Comparison of ENCODE assay signal across 9 mouse cellular contexts in genomic region chr4:55749949-55750600, GRCm38 (mm10).
DNase-seq lines count a peak whose midpoint lies in the region; ATAC-seq lines count a peak whose summit lies in the region.
"Had no signal": no experiment of that assay in that cellular context is flagged by ENCODE, and none has a peak within 500 bp of the region (broad histone marks: within the 10 kb centered on the region; RNA-seq: fewer than 3 reads in every experiment).

No protein-coding gene starts in this region.

- no peak overlapping the region for H3K9ac ChIP-seq in forebrain, embryonic 12.5 days
- H3K9ac ChIP-seq in forebrain, embryonic 11.5 days (ENCODE audit: low read length), result no peak overlapping the region

- no peaks in the 10 kb centered on the region for H3K27me3 ChIP-seq in forebrain, embryonic 12.5 days
- no peaks in the 10 kb centered on the region for H3K27me3 ChIP-seq in forebrain, embryonic 11.5 days (ENCODE audit: control insufficient read depth, insufficient read depth, low read length)

- no peak overlapping the region for H3K4me2 ChIP-seq in forebrain, embryonic 12.5 days
- H3K4me2 ChIP-seq in forebrain, embryonic 11.5 days (ENCODE audit: low read depth, low read length, severe bottlenecking), result no peak overlapping the region

- H3K4me3 ChIP-seq in forebrain, embryonic 12.5 days (replicated peaks), result no peak overlapping the region
- H3K4me3 ChIP-seq in forebrain, embryonic 11.5 days (ENCODE audit: low read depth, low read length), result no peak overlapping the region
- H3K4me3 ChIP-seq: erythroblast, embryonic 14.5 days had no signal

- no peaks in the 10 kb centered on the region for H3K9me3 ChIP-seq in forebrain, embryonic 12.5 days
- no peaks in the 10 kb centered on the region for H3K9me3 ChIP-seq in forebrain, embryonic 11.5 days (ENCODE audit: control insufficient read depth, low read length)

- 79% methylated on average over 20 of the region's 20 CpGs for WGBS in forebrain, embryonic 12.5 days
- WGBS in forebrain, embryonic 11.5 days, result 83% methylated on average over 20 of the region's 20 CpGs

- no peaks in the 10 kb centered on the region for H3K4me1 ChIP-seq in forebrain, embryonic 12.5 days
- no peaks in the 10 kb centered on the region for H3K4me1 ChIP-seq in forebrain, embryonic 11.5 days (replicated peaks; ENCODE audit: control insufficient read depth, insufficient read depth, low read length)

- H3K36me3 ChIP-seq in forebrain, embryonic 12.5 days (replicated peaks), result no peaks in the 10 kb centered on the region
- H3K36me3 ChIP-seq in forebrain, embryonic 11.5 days (ENCODE audit: control insufficient read depth, insufficient read depth, low read length), result no peaks in the 10 kb centered on the region

- no peak overlapping the region for H3K27ac ChIP-seq in forebrain, embryonic 12.5 days
- no peak overlapping the region for H3K27ac ChIP-seq in forebrain, embryonic 11.5 days (ENCODE audit: low read depth, low read length)

- peak; percentile 36 for DNase-seq in adrenal gland, postnatal 14 days
- DNase-seq in adrenal gland, postnatal 4 days (ENCODE audit: low spot score in 2 of 2), result no peak
- DNase-seq in right cerebral cortex, postnatal 10 days (ENCODE audit: low spot score in 2 of 2), result peak; percentile 31 to 32
- no peak for DNase-seq in right cerebral cortex, adult 18-20 months
- peak; percentile 55 to 72 for DNase-seq in kidney, postnatal 25 days
- DNase-seq in yolk sac, embryonic 10.5 days (ENCODE audit: low spot score), result peak; percentile 11
- DNase-seq in forebrain, embryonic 11.5 days (ENCODE audit: low spot score), result no peak

- ATAC-seq in forebrain, embryonic 12.5 days (ENCODE audit: low FRiP score), result no peak
- no peak for ATAC-seq in forebrain, embryonic 11.5 days (replicated peaks; ENCODE audit: low FRiP score)

Comparison
In these comparisons a context has a peak if more than half of its experiments do, and no peak if none do; other contexts are left out.
1. DNase-seq: peak in adrenal gland, postnatal 14 days (single experiment), right cerebral cortex, postnatal 10 days (2 of 2), kidney, postnatal 25 days (2 of 2) and yolk sac, embryonic 10.5 days (single experiment); none in adrenal gland, postnatal 4 days (0 of 2), right cerebral cortex, adult 18-20 months (single experiment) and forebrain, embryonic 11.5 days (single experiment).